Mouse (Mus musculus) v-Abl transformed pro-B cells (cell line): Measurements from ENCODE around the gene Uck1.

ENCODE experiments used
- in situ Hi-C, 2 experiments: fragments of 400-800 bp; cut with MboI; formaldehyde crosslinking; loops; one replicate each; pipeline ENCODE4 v1.15.1; 2025; ENCODE audit not compliant: unreplicated experiment in 2 of 2

The Uck1 gene

DNA sequence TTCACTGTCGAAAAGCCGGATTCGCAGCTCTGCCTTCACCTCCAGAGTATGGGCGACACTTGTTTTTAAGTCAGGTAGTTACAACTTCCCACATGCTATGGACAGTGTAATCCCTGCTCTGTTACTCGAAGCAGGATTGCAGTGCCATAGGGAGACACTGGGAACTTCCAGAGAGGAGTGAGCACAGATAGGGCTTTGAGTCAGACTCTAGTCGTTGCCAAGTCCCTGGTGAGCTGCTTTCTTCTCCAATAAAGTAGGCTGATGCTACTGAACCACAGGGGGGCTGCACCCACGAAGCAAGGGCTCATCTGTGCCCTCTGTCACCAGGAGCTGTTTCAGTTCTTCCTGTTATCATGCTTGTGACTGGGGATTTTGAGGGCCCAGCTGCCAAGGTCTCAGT lies 38.4 kb downstream of the Uck1 start:
- in situ Hi-C loops: no loop called here

- in situ Hi-C loops: no loop called here
Observed at GRCm38 (mm10) chr2:32220969-32221368, 39.0 kb downstream of the Uck1 start.

- in situ Hi-C loops: no loop called here
Observed at GRCm38 (mm10) chr2:32220021-32220420, 39.9 kb downstream of the Uck1 start.

DNA sequence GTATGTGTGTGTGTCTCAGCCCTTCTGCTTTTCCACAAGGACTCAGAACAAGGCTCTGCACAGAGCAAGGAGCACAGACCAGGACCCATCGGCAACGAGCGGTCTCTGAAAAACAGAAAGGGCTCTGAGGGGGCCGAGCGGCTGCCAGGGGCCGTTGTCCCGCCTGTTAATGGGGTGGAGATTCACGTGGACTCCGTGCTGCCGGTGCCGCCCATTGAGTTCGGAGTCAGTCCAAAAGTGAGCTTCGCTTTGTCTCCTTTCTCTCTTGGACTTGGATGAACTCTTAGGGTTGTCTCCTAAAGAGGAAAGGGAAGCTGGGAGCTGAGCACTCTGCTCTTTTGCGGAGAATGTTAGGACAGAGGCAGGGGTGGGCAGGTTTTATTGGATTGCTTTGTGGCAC lies 40.5 kb downstream of the Uck1 start:
- in situ Hi-C loops: no loop called here

GRCm38 (mm10) chr2:32218541-32219334 lies 41.2 kb downstream of the Uck1 start:
- in situ Hi-C loops: no loop called here

DNA sequence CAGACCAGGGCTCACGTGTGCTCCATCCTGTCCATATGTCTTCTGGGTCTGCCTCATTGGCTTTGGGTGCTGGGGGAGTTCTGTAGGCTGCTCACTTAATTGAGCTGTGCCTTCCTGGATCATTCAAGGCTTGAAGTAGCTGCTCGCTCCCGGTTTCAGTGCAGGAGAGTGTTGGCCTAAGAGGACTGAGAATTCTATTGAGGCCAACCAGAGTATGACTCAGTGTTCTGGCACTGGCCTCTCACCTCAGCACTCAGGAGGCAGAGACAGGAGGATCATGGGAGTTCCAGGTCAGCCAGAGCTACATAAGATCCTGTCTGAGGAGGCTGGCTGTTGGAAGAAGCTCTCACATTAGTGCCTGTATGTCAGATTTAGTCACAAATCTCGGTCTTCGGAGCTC lies 41.8 kb downstream of the Uck1 start:
- in situ Hi-C loops: no loop called here

- in situ Hi-C loops: no loop called here
Observed at GRCm38 (mm10) chr2:32217656-32218055, 42.3 kb downstream of the Uck1 start.

DNA sequence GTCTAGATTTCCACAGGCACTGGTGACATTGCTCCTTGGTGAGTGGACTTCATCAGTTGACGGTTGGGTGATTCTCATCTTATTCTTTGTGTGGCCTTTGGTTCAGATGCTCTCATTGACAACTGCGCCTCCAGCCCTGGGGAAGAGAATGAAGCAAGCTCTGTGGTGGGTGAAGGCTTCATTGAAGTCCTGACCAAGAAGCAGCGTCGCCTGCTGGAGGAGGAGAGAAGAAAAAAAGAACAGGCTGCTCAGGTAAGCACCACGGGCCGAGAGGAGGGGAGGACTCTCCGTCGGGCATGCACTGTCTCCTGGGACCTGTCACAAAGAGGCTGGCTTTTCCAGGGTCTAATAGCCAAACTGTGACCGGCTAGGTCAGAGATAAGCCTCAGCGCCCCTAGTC lies 43.5 kb downstream of the Uck1 start:
- in situ Hi-C loops: no loop called here

DNA sequence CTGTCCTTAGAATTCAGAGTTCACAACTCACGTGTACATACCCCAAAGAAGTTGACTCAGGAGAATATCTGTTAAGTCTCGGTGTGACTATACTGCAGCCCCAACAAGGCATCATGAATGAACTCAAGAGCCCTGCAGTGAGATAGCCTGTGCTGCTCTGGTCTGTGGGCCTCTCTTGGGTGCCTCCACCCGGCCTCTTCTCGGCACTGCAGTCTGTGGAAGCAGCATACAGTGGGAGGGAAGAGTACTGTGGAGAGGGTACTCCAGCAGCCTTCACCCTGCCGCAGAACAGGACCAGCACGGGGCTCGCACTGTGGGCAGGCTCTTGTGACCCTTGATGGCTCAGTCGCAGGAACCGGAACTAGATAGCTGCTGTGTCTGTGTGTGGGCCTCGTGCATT lies 44.4 kb downstream of the Uck1 start:
- in situ Hi-C loops: no loop called here

GRCm38 (mm10) chr2:32213000-32213399 lies 47.0 kb downstream of the Uck1 start:
- in situ Hi-C loops: no loop called here

GRCm38 (mm10) chr2:32211689-32212088 lies 48.3 kb downstream of the Uck1 start:
- in situ Hi-C loops: no loop called here

DNA sequence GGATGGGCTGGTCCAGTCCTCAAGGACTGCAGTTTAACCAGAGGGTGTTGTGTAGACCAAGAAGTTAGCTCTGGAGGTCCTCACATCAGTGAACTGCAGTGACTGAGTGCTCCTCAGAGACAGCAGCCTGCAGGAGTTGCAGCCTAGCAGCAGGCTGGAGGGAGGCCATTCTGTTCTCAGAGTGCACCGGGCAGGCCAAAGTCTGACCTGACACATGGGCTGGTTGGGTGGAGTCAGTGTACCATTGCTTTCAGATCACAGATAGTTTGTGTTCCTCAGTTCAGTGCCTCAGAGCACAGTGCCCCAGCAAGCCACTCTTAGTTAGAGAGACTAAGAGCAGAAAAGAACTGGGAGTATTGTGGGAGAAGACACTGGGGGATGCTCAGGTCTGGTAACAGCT lies 52.3 kb downstream of the Uck1 start:
- in situ Hi-C loops: no loop called here
